Mouse (Mus musculus): ENCODE results near the gene Slfn5.

GRCm38 (mm10) chr11:82962215-82962614 lies 11.1 kb downstream of the Slfn5 start:
- no peak for TF ChIP-seq EP300 (optimal IDR thresholded peaks at IDR 0.05)
- no peak for TF ChIP-seq CTCF (IDR thresholded peaks at IDR 0.05; ENCODE audit: low read depth)

Data from stomach, postnatal 0 days (tissue).